ENCODE assay signal across 19 mouse cellular contexts in the genomic region with DNA sequence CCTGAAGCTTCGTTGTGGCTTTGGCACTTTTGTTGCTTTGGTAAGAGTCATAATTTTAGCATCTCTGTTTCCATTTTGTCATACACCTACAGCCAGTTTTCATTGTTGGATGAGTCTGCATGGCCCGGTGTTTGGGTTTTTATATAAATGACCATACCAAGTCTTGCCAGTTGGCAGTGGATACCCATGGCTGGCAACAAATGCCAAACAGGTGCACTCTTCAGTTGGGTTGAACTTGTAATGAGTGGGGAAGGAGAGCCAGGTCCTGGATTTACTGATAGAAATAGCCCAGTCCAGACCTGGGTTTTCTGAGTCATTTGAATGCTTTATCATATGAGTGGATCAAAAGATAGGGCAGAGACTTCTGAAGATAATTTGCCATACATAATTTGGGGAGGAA.
A peak's percentile ranks its signal among the peaks of the same experiment; 100 is the strongest.
DNase-seq lines count a peak whose midpoint lies in the region; ATAC-seq lines count a peak whose summit lies in the region.
"Had no signal": no experiment of that assay in that cellular context is flagged by ENCODE, and none has a peak within 500 bp of the region (broad histone marks: within the 10 kb centered on the region; RNA-seq: fewer than 3 reads in every experiment).

No protein-coding gene starts in this region.

- ATAC-seq in forebrain, embryonic 13.5 days: no peak
- ATAC-seq: forebrain, postnatal 0 days; intestine, embryonic 15.5 days had no signal

- 91% methylated on average over 2 of the region's 2 CpGs for WGBS in forebrain, embryonic 13.5 days

- H3K27ac ChIP-seq in forebrain, embryonic 13.5 days: no peak overlapping the region
- H3K27ac ChIP-seq: embryonic facial prominence, embryonic 13.5 days; forebrain, embryonic 12.5 days; gastrocnemius, adult 2 months; heart, embryonic 10.5 days; hindbrain, embryonic 13.5 days; intestine, embryonic 15.5 days had no signal

- no peaks in the 10 kb centered on the region for H3K36me3 ChIP-seq in forebrain, embryonic 13.5 days (ENCODE audit: poor library complexity, severe bottlenecking)
- H3K36me3 ChIP-seq: embryonic facial prominence, embryonic 13.5 days; forebrain, embryonic 12.5 days; heart, embryonic 10.5 days; hindbrain, embryonic 13.5 days; intestine, embryonic 15.5 days had no signal

- no peak overlapping the region for H3K4me2 ChIP-seq in forebrain, embryonic 13.5 days
- H3K4me2 ChIP-seq: embryonic facial prominence, embryonic 13.5 days; forebrain, embryonic 12.5 days; hindbrain, embryonic 13.5 days; intestine, embryonic 15.5 days had no signal

- no peak overlapping the region for H3K4me3 ChIP-seq in forebrain, embryonic 13.5 days
- H3K4me3 ChIP-seq: embryonic facial prominence, embryonic 13.5 days; forebrain, embryonic 12.5 days; gastrocnemius, adult 2 months; heart, embryonic 10.5 days; hindbrain, embryonic 13.5 days; intestine, embryonic 15.5 days had no signal

- H3K9me3 ChIP-seq in forebrain, embryonic 13.5 days (replicated peaks): no peaks in the 10 kb centered on the region
- H3K9me3 ChIP-seq: embryonic facial prominence, embryonic 13.5 days; forebrain, embryonic 12.5 days; heart, embryonic 10.5 days; hindbrain, embryonic 13.5 days; intestine, embryonic 15.5 days had no signal

- H3K4me1 ChIP-seq in forebrain, embryonic 13.5 days: no peaks in the 10 kb centered on the region
- H3K4me1 ChIP-seq: forebrain, embryonic 12.5 days; heart, embryonic 10.5 days; hindbrain, embryonic 13.5 days; intestine, embryonic 15.5 days had no signal

- DNase-seq in brain, adult 2 months (ENCODE audit: low read depth, low spot score): peak; percentile 85
- DNase-seq in cerebellum, adult 11 months: peak; percentile 57
- peak; percentile 61 for DNase-seq in cerebellum, adult 8-10 months
- DNase-seq in cerebellum, postnatal 14 days: peak; percentile 80 to 89
- no peak for DNase-seq in urinary bladder, postnatal 10 days (ENCODE audit: low spot score)
- no peak for DNase-seq in B cell, adult 2 months
- DNase-seq: adrenal gland, postnatal 10 days; forebrain, postnatal 0 days; gastrocnemius, adult 2 months; gastrocnemius, postnatal 25 days; heart, adult 18-20 months; heart, postnatal 14 days; kidney, adult 18-20 months had no signal

- H3K9ac ChIP-seq in forebrain, embryonic 13.5 days: no peak overlapping the region
- H3K9ac ChIP-seq: embryonic facial prominence, embryonic 13.5 days; forebrain, embryonic 12.5 days; forebrain, postnatal 0 days; hindbrain, embryonic 13.5 days; intestine, embryonic 15.5 days had no signal

- H3K27me3 ChIP-seq in forebrain, embryonic 13.5 days: no peaks in the 10 kb centered on the region
- H3K27me3 ChIP-seq: embryonic facial prominence, embryonic 13.5 days; forebrain, embryonic 12.5 days; hindbrain, embryonic 13.5 days; intestine, embryonic 15.5 days had no signal

Comparison
In these comparisons a context has a peak if more than half of its experiments do, and no peak if none do; other contexts are left out.
1. DNase-seq: peak in brain, adult 2 months (single experiment), cerebellum, adult 11 months (single experiment), cerebellum, adult 8-10 months (single experiment) and cerebellum, postnatal 14 days (2 of 2); none in urinary bladder, postnatal 10 days (single experiment) and B cell, adult 2 months (0 of 2).